Mouse (Mus musculus) liver (tissue): ENCODE data around the gene Glrp1.

Experiments
- DNase-seq: peaks from one replicate; pipeline ENCODE4 v3.0.0-alpha.2; 2020; ENCODE audit warnings: mixed read lengths

Glrp1 gene

GRCm38 (mm10) chr1:88459655-88460054 lies 50.2 kb downstream of the Glrp1 start:
- no peak for DNase-seq

- DNase-seq: no peak
These were observed 50.7 kb downstream of the Glrp1 start for GRCm38 (mm10) chr1:88459196-88459595.

GRCm38 (mm10) chr1:88456451-88457072 lies 53.3 kb downstream of the Glrp1 start:
- DNase-seq: peak; percentile 73

DNA sequence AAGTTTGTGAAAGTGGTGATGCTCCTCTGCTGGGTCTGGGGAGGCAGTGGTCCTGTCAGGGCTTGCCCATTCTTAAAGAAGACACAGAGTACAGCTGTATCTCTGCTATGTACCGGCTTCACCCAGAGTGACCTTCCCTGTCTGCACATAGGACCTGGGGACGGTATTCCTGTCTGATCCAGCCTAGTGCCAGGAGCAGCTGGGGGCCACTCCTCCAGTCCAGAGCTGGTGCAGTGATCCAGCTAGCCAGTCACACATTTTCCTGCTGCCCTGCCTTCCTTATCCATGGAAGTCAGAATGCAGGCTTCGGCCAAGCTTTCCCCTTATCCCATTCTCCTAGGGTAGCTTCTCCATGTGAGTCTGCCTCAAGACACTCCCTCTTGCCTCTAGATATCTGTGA lies 54.1 kb downstream of the Glrp1 start:
- DNase-seq: no peak

DNA sequence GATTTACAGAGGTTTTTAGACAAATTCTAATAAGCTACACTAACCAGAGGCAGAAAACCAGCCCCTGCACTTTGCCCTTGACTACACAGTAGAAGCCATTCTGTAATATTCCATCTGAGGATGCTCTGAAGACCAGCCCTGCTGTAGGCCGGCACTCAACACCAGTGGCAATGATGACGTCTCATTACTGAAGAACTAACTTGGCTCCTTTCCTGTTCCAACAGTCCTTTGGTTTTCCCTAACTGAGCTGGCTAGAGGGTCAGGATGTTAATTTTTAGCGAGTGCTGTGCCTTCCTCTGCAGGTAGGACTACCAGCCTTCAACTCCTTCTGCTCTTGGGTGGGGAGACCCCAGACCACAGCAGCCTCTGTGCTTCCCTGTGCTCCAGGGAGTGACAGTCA lies 55.2 kb downstream of the Glrp1 start:
- DNase-seq: no peak

- DNase-seq: no peak
These were observed 57.7 kb downstream of the Glrp1 start for GRCm38 (mm10) chr1:88452198-88452597.

DNA sequence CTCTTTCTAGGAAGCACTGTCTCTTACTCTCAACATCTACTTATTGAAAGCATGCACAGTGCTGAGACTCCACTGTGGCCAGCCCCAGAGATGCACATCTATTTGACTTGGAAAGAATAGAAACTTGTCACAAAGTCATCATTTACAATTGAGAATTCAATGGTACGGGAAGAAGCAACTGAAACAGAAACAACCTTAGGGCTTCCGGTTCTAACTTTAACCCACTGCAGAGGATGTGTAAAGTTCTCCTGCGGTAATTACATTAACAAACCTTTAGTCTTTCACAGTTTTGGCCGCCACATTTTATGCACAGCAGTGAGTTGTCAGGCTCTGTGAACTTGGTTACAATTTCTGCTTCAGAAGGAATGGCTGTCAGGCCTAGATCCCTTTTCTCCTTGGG lies 59.2 kb downstream of the Glrp1 start:
- no peak for DNase-seq
